Mouse (Mus musculus) cerebellum, postnatal 14 days (tissue): ENCODE data around the gene Slc8a1.

Source experiments
- DNase-seq, 2 experiments: peaks; one replicate each; pipeline ENCODE4 v3.0.0; 2021; ENCODE audit warnings: mixed read lengths in 2 of 2

Gene Slc8a1

GRCm38 (mm10) chr17:81416361-81417114 is 321.6 kb downstream of the Slc8a1 start:
- peak; percentile 44 to 57 for DNase-seq

GRCm38 (mm10) chr17:81412736-81413135 is 325.4 kb downstream of the Slc8a1 start:
- DNase-seq = no peak

- no peak for DNase-seq
Measured at GRCm38 (mm10) chr17:81404225-81404624, 334.0 kb downstream of the Slc8a1 start.

- DNase-seq = no peak
Measured at GRCm38 (mm10) chr17:81403121-81403520, 335.1 kb downstream of the Slc8a1 start.

GRCm38 (mm10) chr17:81402636-81403035 is 335.5 kb downstream of the Slc8a1 start:
- DNase-seq = no peak

GRCm38 (mm10) chr17:81400377-81400776 is 337.8 kb downstream of the Slc8a1 start:
- no peak for DNase-seq

GRCm38 (mm10) chr17:81397434-81397833 is 340.7 kb downstream of the Slc8a1 start:
- no peak for DNase-seq

- no peak for DNase-seq
Measured at GRCm38 (mm10) chr17:81394124-81394523, 344.1 kb downstream of the Slc8a1 start.

- no peak for DNase-seq
Measured at GRCm38 (mm10) chr17:81393040-81393439, 345.1 kb downstream of the Slc8a1 start.

GRCm38 (mm10) chr17:81391478-81391877 is 346.7 kb downstream of the Slc8a1 start:
- no peak for DNase-seq

- peak; percentile 74 to 81 for DNase-seq
Measured at GRCm38 (mm10) chr17:81390790-81391189, 347.4 kb downstream of the Slc8a1 start.

GRCm38 (mm10) chr17:81386118-81386517 is 352.1 kb downstream of the Slc8a1 start:
- DNase-seq = no peak

GRCm38 (mm10) chr17:81385476-81385875 is 352.7 kb downstream of the Slc8a1 start:
- DNase-seq = no peak

GRCm38 (mm10) chr17:81383461-81383860 is 354.7 kb downstream of the Slc8a1 start:
- DNase-seq = no peak

- no peak for DNase-seq
Measured at GRCm38 (mm10) chr17:81378436-81378835, 359.7 kb downstream of the Slc8a1 start.

GRCm38 (mm10) chr17:81377757-81378299 is 360.3 kb downstream of the Slc8a1 start:
- DNase-seq = no peak

- no peak for DNase-seq
Measured at GRCm38 (mm10) chr17:81377195-81377594, 361.0 kb downstream of the Slc8a1 start.

- DNase-seq = no peak
Measured at GRCm38 (mm10) chr17:81375901-81376300, 362.3 kb downstream of the Slc8a1 start.

- DNase-seq = no peak
Measured at GRCm38 (mm10) chr17:81369036-81369435, 369.1 kb downstream of the Slc8a1 start.

GRCm38 (mm10) chr17:81368503-81368902 is 369.7 kb downstream of the Slc8a1 start:
- DNase-seq = no peak

GRCm38 (mm10) chr17:81363368-81363767 is 374.8 kb downstream of the Slc8a1 start:
- peak; percentile 5 to 15 for DNase-seq

GRCm38 (mm10) chr17:81360571-81360970 is 377.6 kb downstream of the Slc8a1 start:
- no peak for DNase-seq

- no peak for DNase-seq
Measured at GRCm38 (mm10) chr17:81360032-81360431, 378.1 kb downstream of the Slc8a1 start.

- no peak for DNase-seq
Measured at GRCm38 (mm10) chr17:81336024-81336754, 402.0 kb downstream of the Slc8a1 start.
